Mouse (Mus musculus): ENCODE results near the gene Cbx1.

- no peak for TF ChIP-seq POLR2A (IDR thresholded peaks at IDR 0.05; ENCODE audit: borderline replicate concordance, low read depth, low read length)
- no peak for TF ChIP-seq CTCF (IDR thresholded peaks at IDR 0.05; ENCODE audit: low read depth, low read length)
These were observed 1.1 kb downstream of the Cbx1 start for GRCm38 (mm10) chr11:96789990-96790389.

Data from bone marrow macrophage, adult 2 months (primary cell).